Mouse (Mus musculus): ENCODE measurements around the gene Fam71f1. TPM values are rescaled to one million over a fixed set of nuclear protein-coding genes. Genes with fewer than 3 reads are reported as not detected.

The Fam71f1 gene
- polyA plus RNA-seq, 1 experiment from 2014 or later, result not detected

DNA sequence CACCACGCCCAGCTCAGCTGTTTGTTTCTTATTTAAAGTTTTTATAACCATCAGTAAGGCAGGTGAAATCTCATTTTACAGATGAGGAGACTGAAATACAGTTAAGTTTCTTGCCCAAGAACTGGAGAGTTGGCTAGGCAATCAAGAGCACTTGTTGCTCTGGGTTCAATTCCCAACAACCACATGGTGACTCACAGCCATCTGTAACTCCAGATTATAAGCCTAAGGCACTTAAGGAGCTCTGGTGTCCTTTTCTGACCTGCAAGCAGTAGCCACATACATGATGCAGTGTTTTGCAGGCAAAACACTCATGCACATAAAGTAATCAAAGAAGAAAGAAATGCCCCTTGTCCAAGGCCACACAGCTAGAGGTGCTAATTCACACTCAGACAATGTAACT, 46.3 kb downstream of the Fam71f1 start:
- Histone ChIP-seq H3K4me1 (replicated peaks) (no peaks in the 10 kb centered on the region), H3K9ac (no peak overlapping the region), H3K27ac (no peak overlapping the region), H3K4me2 (no peak overlapping the region), H3K9me3 (replicated peaks) (no peaks in the 10 kb centered on the region), H3K27me3 (no peaks in the 10 kb centered on the region), H3K36me3 (peaks cover 51% of the 10 kb centered on the region), H3K4me3 (replicated peaks) (no peak overlapping the region)
- DNase-seq (no peak), ATAC-seq (ENCODE audit: low read depth) (no peak)
- WGBS (ENCODE audit: insufficient replicate concordance), result 81% methylated on average over 1 of the region's 1 CpGs

GRCm38 (mm10) chr6:29377386-29377785, 58.4 kb downstream of the Fam71f1 start:
- H3K4me3 ChIP-seq (replicated peaks), result no peak overlapping the region
- peaks cover 7% of the 10 kb centered on the region for H3K4me1 ChIP-seq (replicated peaks)
- H3K36me3 ChIP-seq, result peaks cover 48% of the 10 kb centered on the region
- DNase-seq, result no peak
- H3K27me3 ChIP-seq, result no peaks in the 10 kb centered on the region
- 74% methylated on average over 4 of the region's 4 CpGs for WGBS (ENCODE audit: insufficient replicate concordance)
- no peak for ATAC-seq (ENCODE audit: low read depth)
- no peak overlapping the region for H3K9ac ChIP-seq
- H3K4me2 ChIP-seq, result no peak overlapping the region
- H3K9me3 ChIP-seq (replicated peaks), result no peaks in the 10 kb centered on the region
- no peak overlapping the region for H3K27ac ChIP-seq

GRCm38 (mm10) chr6:29378678-29379077, 59.7 kb downstream of the Fam71f1 start:
- 76% methylated on average over 10 of the region's 10 CpGs for WGBS (ENCODE audit: insufficient replicate concordance)
- no peaks in the 10 kb centered on the region for H3K9me3 ChIP-seq (replicated peaks)
- H3K4me1 ChIP-seq (replicated peaks), result peaks cover 1% of the 10 kb centered on the region
- no peaks in the 10 kb centered on the region for H3K27me3 ChIP-seq
- no peak overlapping the region for H3K27ac ChIP-seq
- no peak for ATAC-seq (ENCODE audit: low read depth)
- no peak overlapping the region for H3K4me3 ChIP-seq (replicated peaks)
- no peak for DNase-seq
- no peak overlapping the region for H3K9ac ChIP-seq
- H3K36me3 ChIP-seq, result peaks cover 36% of the 10 kb centered on the region
- no peak overlapping the region for H3K4me2 ChIP-seq

GRCm38 (mm10) chr6:29379954-29380353, 61.0 kb downstream of the Fam71f1 start:
- no peak for ATAC-seq (ENCODE audit: low read depth)
- H3K27ac ChIP-seq, result no peak overlapping the region
- no peak overlapping the region for H3K9ac ChIP-seq
- no peak overlapping the region for H3K4me3 ChIP-seq (replicated peaks)
- H3K4me1 ChIP-seq (replicated peaks), result peaks cover 10% of the 10 kb centered on the region
- H3K4me2 ChIP-seq, result no peak overlapping the region
- no peaks in the 10 kb centered on the region for H3K9me3 ChIP-seq (replicated peaks)
- H3K27me3 ChIP-seq, result no peaks in the 10 kb centered on the region
- DNase-seq, result no peak
- H3K36me3 ChIP-seq, result peaks cover 24% of the 10 kb centered on the region
- WGBS (ENCODE audit: insufficient replicate concordance), result 44% methylated on average over 6 of the region's 6 CpGs

DNA sequence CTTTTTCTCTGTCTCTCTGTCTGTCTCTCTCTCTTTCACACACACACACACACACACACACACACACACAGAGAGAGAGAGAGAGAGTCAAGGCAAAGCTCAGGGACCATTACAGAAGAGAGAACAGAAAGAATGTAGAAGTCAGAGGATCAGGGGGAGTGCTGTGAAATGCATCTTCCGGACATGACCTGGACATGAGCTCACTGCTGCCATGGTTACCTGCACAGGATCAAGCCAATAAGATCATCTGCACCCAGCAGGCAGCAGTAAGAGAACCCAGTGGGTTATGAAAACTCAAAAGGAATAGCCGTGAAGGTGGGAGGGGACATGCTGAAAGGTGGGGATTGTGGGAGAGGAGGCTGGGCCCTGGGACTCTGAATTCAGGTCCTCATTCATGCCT, 63.5 kb downstream of the Fam71f1 start:
- no peak overlapping the region for H3K4me3 ChIP-seq (replicated peaks)
- H3K4me1 ChIP-seq (replicated peaks), result peaks cover 12% of the 10 kb centered on the region
- H3K9me3 ChIP-seq (replicated peaks), result no peaks in the 10 kb centered on the region
- DNase-seq (no peak), ATAC-seq (ENCODE audit: low read depth) (no peak)
- H3K9ac ChIP-seq, result no peak overlapping the region
- no peak overlapping the region for H3K27ac ChIP-seq
- H3K36me3 ChIP-seq, result no peaks in the 10 kb centered on the region
- WGBS (ENCODE audit: insufficient replicate concordance), result 52% methylated on average over 2 of the region's 2 CpGs
- no peak overlapping the region for H3K4me2 ChIP-seq
- 0 out of 2 replicates have a peak, but pooled peaks cover 3% of the 10 kb centered on the region for H3K27me3 ChIP-seq

Other genes with a start within 250 kb of the Fam71f1 start
- gene Rbm28, start 154.1 kb upstream of the Fam71f1 start, polyA plus RNA-seq (2015; fragmentation: Nextera tagmentation; extraction: Ambion mirVana), result 15.2 and 19.5 TPM in 2 replicates
- gene Prrt4, start 139.6 kb upstream of the Fam71f1 start, polyA plus RNA-seq (2015; fragmentation: Nextera tagmentation; extraction: Ambion mirVana), result 0.05 and 0.06 TPM in 2 replicates
- gene Impdh1, start 102.8 kb upstream of the Fam71f1 start, polyA plus RNA-seq (2015; fragmentation: Nextera tagmentation; extraction: Ambion mirVana), result 9.5 and 10.0 TPM in 2 replicates
- 17.0 and 18.6 TPM in 2 replicates for gene Hilpda, start 46.7 kb upstream of the Fam71f1 start, polyA plus RNA-seq (2015; fragmentation: Nextera tagmentation; extraction: Ambion mirVana)
- 0.10 and 0.12 TPM in 2 replicates for gene Fam71f2, start 39.5 kb upstream of the Fam71f1 start, polyA plus RNA-seq (2015; fragmentation: Nextera tagmentation; extraction: Ambion mirVana)
- 95.5 and 121 TPM in 2 replicates for gene Calu, start 28.9 kb downstream of the Fam71f1 start, polyA plus RNA-seq (2015; fragmentation: Nextera tagmentation; extraction: Ambion mirVana)
- gene Opn1sw, start 69.3 kb downstream of the Fam71f1 start, polyA plus RNA-seq (2015; fragmentation: Nextera tagmentation; extraction: Ambion mirVana), result 0.10 TPM in 1 of 2 replicates, not detected in the other
- gene Ccdc136, start 77.2 kb downstream of the Fam71f1 start, polyA plus RNA-seq (2015; fragmentation: Nextera tagmentation; extraction: Ambion mirVana), result 0.62 and 0.64 TPM in 2 replicates
- gene Flnc, start 114.1 kb downstream of the Fam71f1 start, polyA plus RNA-seq (2015; fragmentation: Nextera tagmentation; extraction: Ambion mirVana), result 0.89 and 0.97 TPM in 2 replicates
- 132 and 152 TPM in 2 replicates for gene Atp6v1f, start 148.6 kb downstream of the Fam71f1 start, polyA plus RNA-seq (2015; fragmentation: Nextera tagmentation; extraction: Ambion mirVana)
- gene Atp6v1fnb, start 152.3 kb downstream of the Fam71f1 start, polyA plus RNA-seq (2015; fragmentation: Nextera tagmentation; extraction: Ambion mirVana), result not detected in 2 replicates
- 1.5 and 1.6 TPM in 2 replicates for gene Kcp, start 188.8 kb downstream of the Fam71f1 start, polyA plus RNA-seq (2015; fragmentation: Nextera tagmentation; extraction: Ambion mirVana)
- 6.9 TPM in 2 replicates for gene Irf5, start 207.5 kb downstream of the Fam71f1 start, polyA plus RNA-seq (2015; fragmentation: Nextera tagmentation; extraction: Ambion mirVana)

Measured in liver, embryonic 13.5 days (tissue).